Mouse (Mus musculus): Measurements from ENCODE around the gene Zrsr1. TPM values are rescaled to one million over a fixed set of nuclear protein-coding genes. Genes with fewer than 3 reads are reported as not detected.

The Zrsr1 gene
- total and polyA plus RNA-seq, 3 experiments, result 4.6 to 22.0 (median 15.1) TPM

- no peak for DNase-seq
- Histone ChIP-seq H3K27me3 (ENCODE audit: control insufficient read depth, insufficient read depth, low read length) (no peaks in the 10 kb centered on the region), H3K36me3 (ENCODE audit: control insufficient read depth, insufficient read depth, low read length) (no peaks in the 10 kb centered on the region), H3K27ac (no peak overlapping the region), H3K4me1 (ENCODE audit: control insufficient read depth, insufficient read depth, low read length) (peaks cover 3% of the 10 kb centered on the region), H3K4me3 (no peak overlapping the region), H3K9ac (ENCODE audit: low read depth, low read length) (no peak overlapping the region), H3K79me2 (replicated peaks; ENCODE audit: control insufficient read depth, insufficient read depth, low read length) (0 out of 2 replicates have a peak, but pooled peaks cover 2% of the 10 kb centered on the region)
- intact Hi-C loops (cut with DNase I), result no loop called here
- TF ChIP-seq EP300 (IDR thresholded peaks at IDR 0.05; ENCODE audit: insufficient read depth, low read depth, low read length) (no peak), POLR2A (IDR thresholded peaks at IDR 0.05; ENCODE audit: insufficient read depth, low read depth, low read length) (no peak), CTCF (IDR thresholded peaks at IDR 0.05) (no peak)
- 63% methylated on average over 4 of the region's 4 CpGs for WGBS
These were observed 7.4 kb upstream of the Zrsr1 start for GRCm38 (mm10) chr11:22964401-22964800.

GRCm38 (mm10) chr11:22965503-22965902 is 6.3 kb upstream of the Zrsr1 start:
- Histone ChIP-seq H3K4me1 (ENCODE audit: control insufficient read depth, insufficient read depth, low read length) (peaks cover 1% of the 10 kb centered on the region), H3K27me3 (ENCODE audit: control insufficient read depth, insufficient read depth, low read length) (no peaks in the 10 kb centered on the region), H3K9ac (ENCODE audit: low read depth, low read length) (no peak overlapping the region), H3K27ac (no peak overlapping the region), H3K79me2 (replicated peaks; ENCODE audit: control insufficient read depth, insufficient read depth, low read length) (no peaks in the 10 kb centered on the region), H3K36me3 (ENCODE audit: control insufficient read depth, insufficient read depth, low read length) (no peaks in the 10 kb centered on the region), H3K4me3 (no peak overlapping the region)
- WGBS, result 79% methylated on average over 4 of the region's 4 CpGs
- no peak for DNase-seq
- intact Hi-C loops (cut with DNase I), result no loop called here
- no peak for TF ChIP-seq POLR2A (IDR thresholded peaks at IDR 0.05; ENCODE audit: insufficient read depth, low read depth, low read length)
- peak; percentile 72 for TF ChIP-seq CTCF (IDR thresholded peaks at IDR 0.05)

GRCm38 (mm10) chr11:22969486-22969885 is 2.3 kb upstream of the Zrsr1 start:
- DNase-seq, result no peak

GRCm38 (mm10) chr11:22970546-22970945 is 1.3 kb upstream of the Zrsr1 start:
- Histone ChIP-seq H3K27ac (no peak overlapping the region), H3K4me1 (ENCODE audit: control insufficient read depth, insufficient read depth, low read length) (peaks cover 2% of the 10 kb centered on the region), H3K79me2 (replicated peaks; ENCODE audit: control insufficient read depth, insufficient read depth, low read length) (peaks cover 2% of the 10 kb centered on the region; the same call in 1 of the 2 replicates), H3K9ac (ENCODE audit: low read depth, low read length) (no peak overlapping the region), H3K4me3 (no peak overlapping the region), H3K27me3 (ENCODE audit: control insufficient read depth, insufficient read depth, low read length) (no peaks in the 10 kb centered on the region), H3K36me3 (ENCODE audit: control insufficient read depth, insufficient read depth, low read length) (peaks cover 5% of the 10 kb centered on the region)
- DNase-seq, result no peak
- intact Hi-C loops (cut with DNase I), result loop anchor here (5.0 to 10.0 kb wide), 2 partner anchors 188 to 456 kb away; partner anchors contain the start of gene Tmem17
- TF ChIP-seq EP300 (IDR thresholded peaks at IDR 0.05; ENCODE audit: insufficient read depth, low read depth, low read length), result no peak
- TF ChIP-seq CTCF (IDR thresholded peaks at IDR 0.05), result no peak
- no peak for TF ChIP-seq POLR2A (IDR thresholded peaks at IDR 0.05; ENCODE audit: insufficient read depth, low read depth, low read length)
- 100% methylated on average over 1 of the region's 1 CpGs for WGBS

More at GRCm38 (mm10) chr11:22969486-22969885, 2.3 kb upstream of the Zrsr1 start:
- TF ChIP-seq CTCF (IDR thresholded peaks at IDR 0.05) (peak; percentile 81), POLR2A (IDR thresholded peaks at IDR 0.05; ENCODE audit: insufficient read depth, low read depth, low read length) (no peak)
- Histone ChIP-seq H3K79me2 (replicated peaks; ENCODE audit: control insufficient read depth, insufficient read depth, low read length) (no peaks in the 10 kb centered on the region), H3K4me1 (ENCODE audit: control insufficient read depth, insufficient read depth, low read length) (peaks cover 1% of the 10 kb centered on the region), H3K4me3 (no peak overlapping the region), H3K27ac (no peak overlapping the region), H3K27me3 (ENCODE audit: control insufficient read depth, insufficient read depth, low read length) (no peaks in the 10 kb centered on the region), H3K36me3 (ENCODE audit: control insufficient read depth, insufficient read depth, low read length) (no peaks in the 10 kb centered on the region), H3K9ac (ENCODE audit: low read depth, low read length) (no peak overlapping the region)
- 38% methylated on average over 6 of the region's 6 CpGs for WGBS
- intact Hi-C loops (cut with DNase I), result no loop called here

- 49% methylated on average over 44 of the region's 46 CpGs for WGBS
- Histone ChIP-seq H3K27me3 (ENCODE audit: control insufficient read depth, insufficient read depth, low read length) (no peaks in the 10 kb centered on the region), H3K4me1 (ENCODE audit: control insufficient read depth, insufficient read depth, low read length) (peaks cover 3% of the 10 kb centered on the region), H3K4me3 (peak overlapping the region; percentile 74), H3K9ac (ENCODE audit: low read depth, low read length) (peak overlapping the region; percentile 76), H3K36me3 (ENCODE audit: control insufficient read depth, insufficient read depth, low read length) (peaks cover 20% of the 10 kb centered on the region), H3K79me2 (replicated peaks; ENCODE audit: control insufficient read depth, insufficient read depth, low read length) (peaks cover 5% of the 10 kb centered on the region; the same call in 1 of the 2 replicates), H3K27ac (peak overlapping the region; percentile 90)
- DNase-seq, result peak; percentile 86 to 90
- intact Hi-C loops (cut with DNase I), result loop anchor here (5.0 to 10.0 kb wide), 2 partner anchors 191 to 458 kb away; partner anchors contain the start of gene Tmem17
- TF ChIP-seq CTCF (IDR thresholded peaks at IDR 0.05) (no peak), POLR2A (IDR thresholded peaks at IDR 0.05; ENCODE audit: insufficient read depth, low read depth, low read length) (peak; percentile 83)
These were observed 1.1 kb downstream of the Zrsr1 start for GRCm38 (mm10) chr11:22972746-22973526.

GRCm38 (mm10) chr11:22973599-22973998 is 1.8 kb downstream of the Zrsr1 start:
- Histone ChIP-seq H3K9ac (ENCODE audit: low read depth, low read length) (peak overlapping the region; percentile 44), H3K36me3 (ENCODE audit: control insufficient read depth, insufficient read depth, low read length) (peaks cover 20% of the 10 kb centered on the region), H3K79me2 (replicated peaks; ENCODE audit: control insufficient read depth, insufficient read depth, low read length) (peaks cover 7% of the 10 kb centered on the region; the same call in 1 of the 2 replicates), H3K4me3 (peak overlapping the region; percentile 74), H3K27me3 (ENCODE audit: control insufficient read depth, insufficient read depth, low read length) (no peaks in the 10 kb centered on the region), H3K4me1 (ENCODE audit: control insufficient read depth, insufficient read depth, low read length) (peaks cover 3% of the 10 kb centered on the region), H3K27ac (peak overlapping the region; percentile 90)
- no peak for DNase-seq
- no peak for TF ChIP-seq POLR2A (IDR thresholded peaks at IDR 0.05; ENCODE audit: insufficient read depth, low read depth, low read length)
- TF ChIP-seq EP300 (IDR thresholded peaks at IDR 0.05; ENCODE audit: insufficient read depth, low read depth, low read length), result no peak
- TF ChIP-seq CTCF (IDR thresholded peaks at IDR 0.05), result no peak
- WGBS, result 57% methylated on average over 14 of the region's 14 CpGs
- intact Hi-C loops (cut with DNase I), result loop anchor here (5.0 to 10.0 kb wide), 2 partner anchors 191 to 459 kb away; partner anchors contain the start of gene Tmem17
